13 mouse cellular contexts compared by ENCODE assay signal in genomic region chr5:118360374-118361064, GRCm38 (mm10).
DNase-seq lines count a peak whose midpoint lies in the region; ATAC-seq and TF ChIP-seq lines count a peak whose summit lies in the region.
"Had no signal": no experiment of that assay in that cellular context is flagged by ENCODE, and none has a peak within 500 bp of the region (broad histone marks: within the 10 kb centered on the region; RNA-seq: fewer than 3 reads in every experiment).

No protein-coding gene starts in this region.

- DNase-seq in CD4-positive helper T cell, adult 2 months (ENCODE audit: low read depth, low spot score): peak; percentile 61
- DNase-seq in urinary bladder, postnatal 14 days (ENCODE audit: low spot score): no peak
- DNase-seq in cerebellum, adult 9-10 months: no peak
- no peak for DNase-seq in kidney, postnatal 10 days
- DNase-seq: adrenal gland, postnatal 10 days; lung, postnatal 10 days had no signal

- no peak overlapping the region for H3K4me3 ChIP-seq in heart, embryonic 13.5 days
- H3K4me3 ChIP-seq in heart, embryonic 12.5 days: no peak overlapping the region
- no peak overlapping the region for H3K4me3 ChIP-seq in myocyte
- H3K4me3 ChIP-seq: erythroblast, embryonic 14.5 days; hindbrain, embryonic 13.5 days had no signal

- no peaks in the 10 kb centered on the region for H3K79me2 ChIP-seq in myocyte (ENCODE audit: control insufficient read depth, insufficient read depth)

- no peak overlapping the region for H3K27ac ChIP-seq in heart, embryonic 13.5 days (replicated peaks)
- H3K27ac ChIP-seq in heart, embryonic 12.5 days (ENCODE audit: poor library complexity, severe bottlenecking): no peak overlapping the region
- H3K27ac ChIP-seq: hindbrain, embryonic 13.5 days had no signal

- H3K36me3 ChIP-seq in heart, embryonic 13.5 days: no peaks in the 10 kb centered on the region
- no peaks in the 10 kb centered on the region for H3K36me3 ChIP-seq in heart, embryonic 12.5 days
- H3K36me3 ChIP-seq in myocyte (ENCODE audit: control insufficient read depth, insufficient read depth): no peaks in the 10 kb centered on the region
- H3K36me3 ChIP-seq: hindbrain, embryonic 13.5 days had no signal

- ATAC-seq in heart, embryonic 13.5 days (ENCODE audit: extremely low read depth, insufficient number of reproducible peaks, low FRiP score, low TSS enrichment): no peak
- ATAC-seq in heart, embryonic 12.5 days (ENCODE audit: insufficient number of reproducible peaks, low FRiP score): no peak
- ATAC-seq in inflammation-experienced regulatory T-cells, adult 6 months: peak; percentile 22

- 0 out of 2 replicates have a peak overlapping the region, but pooled peaks have one; percentile 14 for H3K9ac ChIP-seq in heart, embryonic 13.5 days
- no peak overlapping the region for H3K9ac ChIP-seq in heart, embryonic 12.5 days
- H3K9ac ChIP-seq: hindbrain, embryonic 13.5 days had no signal

- TF ChIP-seq POLR2A in myocyte (IDR thresholded peaks at IDR 0.05; ENCODE audit: insufficient read length, low read depth): no peak

- H3K27me3 ChIP-seq in heart, embryonic 13.5 days (replicated peaks): peaks cover 16% of the 10 kb centered on the region; the same call in 1 of the 2 replicates
- H3K27me3 ChIP-seq in heart, embryonic 12.5 days (replicated peaks): no peaks in the 10 kb centered on the region; the same call in 1 of the 2 replicates
- no peaks in the 10 kb centered on the region for H3K27me3 ChIP-seq in myocyte (ENCODE audit: control insufficient read depth, insufficient read depth, insufficient read length)

- no peak overlapping the region for H3ac ChIP-seq in myocyte (ENCODE audit: control insufficient read depth, insufficient read length)

- peak overlapping the region; percentile 7; the same call in 1 of the 2 replicates for H3K4me2 ChIP-seq in heart, embryonic 13.5 days
- no peak overlapping the region for H3K4me2 ChIP-seq in heart, embryonic 12.5 days
- peak overlapping the region; percentile 36 for H3K4me2 ChIP-seq in myocyte (ENCODE audit: low read depth)
- H3K4me2 ChIP-seq: hindbrain, embryonic 13.5 days; midbrain, embryonic 11.5 days had no signal

- 58% methylated on average over 16 of the region's 16 CpGs for WGBS in heart, embryonic 13.5 days
- 61% methylated on average over 15 of the region's 16 CpGs for WGBS in heart, embryonic 12.5 days

- peaks cover 22% of the 10 kb centered on the region for H3K4me1 ChIP-seq in heart, embryonic 13.5 days
- peaks cover 18% of the 10 kb centered on the region for H3K4me1 ChIP-seq in heart, embryonic 12.5 days (replicated peaks)

- H3K9me3 ChIP-seq in heart, embryonic 13.5 days: no peaks in the 10 kb centered on the region
- H3K9me3 ChIP-seq in heart, embryonic 12.5 days (replicated peaks): no peaks in the 10 kb centered on the region
- H3K9me3 ChIP-seq: hindbrain, embryonic 13.5 days had no signal

TF ChIP-seq in myocyte, 11 proteins besides CTCF, POLR2A, EP300 and RAD21:
- TF ChIP-seq REST (IDR thresholded peaks at IDR 0.05; ENCODE audit: insufficient read depth, insufficient read length): no peak
- TF ChIP-seq POLR2AphosphoS2 (IDR thresholded peaks at IDR 0.05; ENCODE audit: insufficient read length, low read depth): no peak
- no peak for TF ChIP-seq MAX (IDR thresholded peaks at IDR 0.05; ENCODE audit: low read depth)
- no peak for TF ChIP-seq USF1 (IDR thresholded peaks at IDR 0.05; ENCODE audit: low read depth)
- no peak for TF ChIP-seq E2F4 (IDR thresholded peaks at IDR 0.05; ENCODE audit: insufficient read depth)
- TF ChIP-seq MYOG (IDR thresholded peaks at IDR 0.05; ENCODE audit: control insufficient read depth in 1 of 3, insufficient read depth in 1 of 3, insufficient read length in 2 of 3, low read depth in 2 of 3): no peak
- TF ChIP-seq SRF (IDR thresholded peaks at IDR 0.05; ENCODE audit: control insufficient read depth, insufficient read length, low read depth): no peak
- no peak for TF ChIP-seq CEBPB (IDR thresholded peaks at IDR 0.05; ENCODE audit: insufficient read depth, poor library complexity, severe bottlenecking)
- TF ChIP-seq TCF12 (IDR thresholded peaks at IDR 0.05; ENCODE audit: insufficient read depth, poor library complexity, severe bottlenecking): no peak
- TF ChIP-seq MYOD1 (IDR thresholded peaks at IDR 0.05; ENCODE audit: control insufficient read depth in 1 of 3, insufficient read length in 2 of 3, low read depth in 2 of 3): no peak
- no peak for TF ChIP-seq TCF3 (IDR thresholded peaks at IDR 0.05; ENCODE audit: insufficient read length, low read depth)
